24 mouse cellular contexts compared by ENCODE assay signal in genomic region chr5:98572392-98572791, GRCm38 (mm10). TPM values are rescaled to one million over a fixed set of nuclear protein-coding genes. Genes with fewer than 3 reads are reported as not detected.
DNase-seq lines count a peak whose midpoint lies in the region; ATAC-seq and TF ChIP-seq lines count a peak whose summit lies in the region.
"Had no signal": no experiment of that assay in that cellular context is flagged by ENCODE, and none has a peak within 500 bp of the region (broad histone marks: within the 10 kb centered on the region; RNA-seq: fewer than 3 reads in every experiment).

No protein-coding gene starts in this region.

- H3K9ac ChIP-seq in forebrain, embryonic 15.5 days (replicated peaks): no peak overlapping the region
- no peak overlapping the region for H3K9ac ChIP-seq in forebrain, embryonic 12.5 days
- no peak overlapping the region for H3K9ac ChIP-seq in kidney, postnatal 0 days (ENCODE audit: low read depth, low read length)
- H3K9ac ChIP-seq in midbrain, postnatal 0 days (replicated peaks; ENCODE audit: low read length, poor library complexity, severe bottlenecking): no peak overlapping the region
- H3K9ac ChIP-seq: forebrain, postnatal 0 days; limb, embryonic 13.5 days; liver, embryonic 13.5 days; stomach, embryonic 15.5 days had no signal

- H3K4me1 ChIP-seq in forebrain, embryonic 15.5 days: peaks cover 13% of the 10 kb centered on the region; the same call in 1 of the 2 replicates
- H3K4me1 ChIP-seq in forebrain, embryonic 12.5 days: peaks cover 7% of the 10 kb centered on the region
- H3K4me1 ChIP-seq in kidney, postnatal 0 days (replicated peaks; ENCODE audit: insufficient read depth, low read length): no peaks in the 10 kb centered on the region
- H3K4me1 ChIP-seq in kidney, adult 2 months (ENCODE audit: control insufficient read depth, insufficient read depth, low read length): no peaks in the 10 kb centered on the region
- no peaks in the 10 kb centered on the region for H3K4me1 ChIP-seq in midbrain, postnatal 0 days (ENCODE audit: insufficient read depth, low read length)
- peaks cover 4% of the 10 kb centered on the region; the same call in 1 of the 2 replicates for H3K4me1 ChIP-seq in midbrain, embryonic 10.5 days
- H3K4me1 ChIP-seq: liver, embryonic 13.5 days had no signal

- no peak for DNase-seq in kidney, postnatal 0 days (ENCODE audit: low spot score)
- no peak for DNase-seq in kidney, adult 2 months
- DNase-seq in midbrain, postnatal 0 days (ENCODE audit: low spot score): peak; percentile 79
- no peak for DNase-seq in midbrain, embryonic 10.5 days (ENCODE audit: low spot score)
- DNase-seq in telencephalon, adult 2 months (ENCODE audit: low read depth, low spot score): peak; percentile 5
- no peak for DNase-seq in kidney, postnatal 25 days
- DNase-seq: adrenal gland, adult 8-10 months; forebrain, postnatal 0 days; kidney, adult 9 months; kidney, postnatal 4 days; liver, embryonic 13.5 days had no signal

- peak; percentile 65 for ATAC-seq in forebrain, embryonic 15.5 days (replicated peaks)
- ATAC-seq in forebrain, embryonic 12.5 days (ENCODE audit: low FRiP score): no peak
- no peak for ATAC-seq in kidney, postnatal 0 days (replicated peaks; ENCODE audit: low FRiP score, low read depth)
- ATAC-seq in midbrain, postnatal 0 days (ENCODE audit: low FRiP score): no peak
- ATAC-seq: forebrain, postnatal 0 days had no signal

- H3K27ac ChIP-seq in forebrain, embryonic 15.5 days (replicated peaks): no peak overlapping the region
- H3K27ac ChIP-seq in forebrain, embryonic 12.5 days: no peak overlapping the region
- no peak overlapping the region for H3K27ac ChIP-seq in kidney, postnatal 0 days
- no peak overlapping the region for H3K27ac ChIP-seq in kidney, adult 2 months (ENCODE audit: insufficient read depth, low read depth, low read length)
- H3K27ac ChIP-seq in midbrain, postnatal 0 days (ENCODE audit: low read depth, low read length): no peak overlapping the region
- H3K27ac ChIP-seq in midbrain, embryonic 10.5 days (replicated peaks): no peak overlapping the region
- H3K27ac ChIP-seq: embryonic facial prominence, embryonic 10.5 days; heart, embryonic 10.5 days; limb, embryonic 13.5 days; liver, embryonic 13.5 days; stomach, embryonic 15.5 days had no signal

- no peak overlapping the region for H3K4me3 ChIP-seq in forebrain, embryonic 15.5 days
- H3K4me3 ChIP-seq in forebrain, embryonic 12.5 days (replicated peaks): no peak overlapping the region
- no peak overlapping the region for H3K4me3 ChIP-seq in kidney, postnatal 0 days (replicated peaks; ENCODE audit: low read depth, low read length)
- H3K4me3 ChIP-seq in kidney, adult 2 months (ENCODE audit: insufficient read depth, low read depth, low read length): no peak overlapping the region
- H3K4me3 ChIP-seq in midbrain, postnatal 0 days (ENCODE audit: low read depth, low read length): no peak overlapping the region
- no peak overlapping the region for H3K4me3 ChIP-seq in midbrain, embryonic 10.5 days
- H3K4me3 ChIP-seq: embryonic facial prominence, embryonic 10.5 days; heart, embryonic 10.5 days; limb, embryonic 13.5 days; liver, embryonic 13.5 days; megakaryocyte, embryonic 14.5 days; stomach, embryonic 15.5 days had no signal

- no peak for TF ChIP-seq POLR2A in kidney, adult 2 months (IDR thresholded peaks at IDR 0.05; ENCODE audit: low read depth, low read length)

- H3K36me3 ChIP-seq in forebrain, embryonic 15.5 days: no peaks in the 10 kb centered on the region
- H3K36me3 ChIP-seq in forebrain, embryonic 12.5 days (replicated peaks): no peaks in the 10 kb centered on the region
- no peaks in the 10 kb centered on the region for H3K36me3 ChIP-seq in kidney, postnatal 0 days (ENCODE audit: insufficient read depth, low read length)
- H3K36me3 ChIP-seq in kidney, adult 2 months (ENCODE audit: control insufficient read depth, insufficient read depth, low read length): no peaks in the 10 kb centered on the region
- H3K36me3 ChIP-seq in midbrain, postnatal 0 days (ENCODE audit: insufficient read depth, low read length): no peaks in the 10 kb centered on the region
- H3K36me3 ChIP-seq in midbrain, embryonic 10.5 days: no peaks in the 10 kb centered on the region
- H3K36me3 ChIP-seq: embryonic facial prominence, embryonic 10.5 days; heart, embryonic 10.5 days; limb, embryonic 13.5 days; liver, embryonic 13.5 days; stomach, embryonic 15.5 days had no signal

- H3K4me2 ChIP-seq in forebrain, embryonic 15.5 days (replicated peaks): no peak overlapping the region
- no peak overlapping the region for H3K4me2 ChIP-seq in forebrain, embryonic 12.5 days
- no peak overlapping the region for H3K4me2 ChIP-seq in kidney, postnatal 0 days (ENCODE audit: low read length)
- no peak overlapping the region for H3K4me2 ChIP-seq in midbrain, postnatal 0 days (ENCODE audit: low read depth, low read length, poor library complexity, severe bottlenecking)
- H3K4me2 ChIP-seq: limb, embryonic 13.5 days; liver, embryonic 13.5 days; stomach, embryonic 15.5 days had no signal

- WGBS in forebrain, embryonic 15.5 days: 36% methylated on average over 4 of the region's 4 CpGs
- 59% methylated on average over 4 of the region's 4 CpGs for WGBS in forebrain, embryonic 12.5 days
- 65% methylated on average over 4 of the region's 4 CpGs for WGBS in kidney, postnatal 0 days
- WGBS in kidney, adult 2 months: 59% methylated on average over 4 of the region's 4 CpGs
- WGBS in midbrain, postnatal 0 days: 61% methylated on average over 4 of the region's 4 CpGs
- WGBS in midbrain, embryonic 10.5 days: 72% methylated on average over 4 of the region's 4 CpGs

- peak; percentile 24; the same call in 1 of the 2 replicates for TF ChIP-seq CTCF in kidney, postnatal 0 days (IDR thresholded peaks at IDR 0.05; ENCODE audit: low read depth)
- no peak for TF ChIP-seq CTCF in kidney, adult 2 months (conservative IDR thresholded peaks at IDR 0.05; ENCODE audit: insufficient read depth, insufficient read length, low read depth, low read length)
- TF ChIP-seq CTCF in midbrain, postnatal 0 days (IDR thresholded peaks at IDR 0.05): no peak

- no peaks in the 10 kb centered on the region for H3K27me3 ChIP-seq in forebrain, embryonic 15.5 days
- H3K27me3 ChIP-seq in forebrain, embryonic 12.5 days: no peaks in the 10 kb centered on the region
- H3K27me3 ChIP-seq in kidney, postnatal 0 days (ENCODE audit: insufficient read depth, low read length): no peaks in the 10 kb centered on the region
- no peaks in the 10 kb centered on the region for H3K27me3 ChIP-seq in kidney, adult 2 months (replicated peaks; ENCODE audit: control insufficient read depth, insufficient read depth, low read length)
- H3K27me3 ChIP-seq in midbrain, postnatal 0 days (ENCODE audit: insufficient read depth, low read length): no peaks in the 10 kb centered on the region
- no peaks in the 10 kb centered on the region for H3K27me3 ChIP-seq in midbrain, embryonic 10.5 days (ENCODE audit: low read depth, poor library complexity, severe bottlenecking)
- H3K27me3 ChIP-seq: limb, embryonic 13.5 days; liver, embryonic 13.5 days; megakaryocyte, embryonic 14.5 days; stomach, embryonic 15.5 days had no signal

- H3K9me3 ChIP-seq in forebrain, embryonic 15.5 days: no peaks in the 10 kb centered on the region
- no peaks in the 10 kb centered on the region for H3K9me3 ChIP-seq in forebrain, embryonic 12.5 days
- no peaks in the 10 kb centered on the region for H3K9me3 ChIP-seq in kidney, postnatal 0 days (replicated peaks; ENCODE audit: low read length)
- H3K9me3 ChIP-seq in midbrain, postnatal 0 days (ENCODE audit: low read length): no peaks in the 10 kb centered on the region
- no peaks in the 10 kb centered on the region for H3K9me3 ChIP-seq in midbrain, embryonic 10.5 days (replicated peaks)
- H3K9me3 ChIP-seq: embryonic facial prominence, embryonic 10.5 days; heart, embryonic 10.5 days; limb, embryonic 13.5 days; liver, embryonic 13.5 days; megakaryocyte, embryonic 14.5 days; stomach, embryonic 15.5 days had no signal

RNA-seq across cellular contexts. Expression of gene Gm11111, which starts 19.9 kb away (rescaled TPM):
- polyA plus RNA-seq in forebrain, embryonic 15.5 days (2015; fragmentation: Nextera tagmentation; extraction: Ambion mirVana): not detected in 2 replicates
- polyA plus RNA-seq in forebrain, embryonic 12.5 days (2016; fragmentation: Nextera tagmentation; extraction: Ambion mirVana): not detected in 2 replicates
- polyA plus RNA-seq in kidney, postnatal 0 days (2015; fragmentation: Nextera tagmentation; extraction: Ambion mirVana): not detected in 2 replicates
- not detected in 2 replicates for polyA plus RNA-seq in kidney, adult 2 months (2012; rRNA removed)
- not detected in 2 replicates for total RNA-seq in midbrain, postnatal 0 days (2014; rRNA removed)
- polyA plus RNA-seq in midbrain, postnatal 0 days (2015; fragmentation: Nextera tagmentation; extraction: Ambion mirVana): not detected in 2 replicates
- not detected in 2 replicates for polyA plus RNA-seq in midbrain, embryonic 10.5 days (2016; fragmentation: Nextera tagmentation; extraction: Ambion mirVana)
- total RNA-seq: adrenal gland, adult 8-10 months; forebrain, postnatal 0 days; gastrocnemius, postnatal 4 days; layer of hippocampus, postnatal 14 days had no signal
- polyA plus RNA-seq: embryonic facial prominence, embryonic 10.5 days; forebrain, postnatal 0 days; heart, embryonic 10.5 days; heart, postnatal 0 days; limb, embryonic 13.5 days; liver, embryonic 13.5 days; lung, embryonic 16.5 days; stomach, embryonic 15.5 days; thymus, postnatal 0 days; urinary bladder, adult 2 months had no signal

Comparison
In these comparisons a context has a peak if more than half of its experiments do, and no peak if none do; other contexts are left out.
1. DNase-seq: peak in midbrain, postnatal 0 days (single experiment) and telencephalon, adult 2 months (single experiment); none in kidney, postnatal 0 days (single experiment), kidney, adult 2 months (single experiment), midbrain, embryonic 10.5 days (single experiment) and kidney, postnatal 25 days (0 of 2).